Mouse (Mus musculus) kidney, embryonic 15.5 days (tissue): ENCODE results near the gene Cdr2. TPM values are rescaled to one million over a fixed set of nuclear protein-coding genes. Genes with fewer than 3 reads are reported as not detected.
"Not testable (repeated sequence)": the region's sequence is repeated elsewhere in the genome, so short reads cannot be mapped to it uniquely, and the experiment has no call there.

Source experiments
- ATAC-seq: fragments of 200-750 bp; cut with Nextera tagmentation; replicated peaks from 2 replicates; pipeline ENCODE4 v1.8.0; 2017; ENCODE audit warnings: moderate TSS enrichment; ENCODE audit not compliant: low FRiP score
- H3K27ac ChIP-seq: fragments of 300-500 bp; sonication (generic); 2 replicates; pipeline ENCODE4 v1.5.1; 2015; ENCODE audit warnings: mild to moderate bottlenecking, inconsistent platforms
- H3K27me3 ChIP-seq: fragments of 300-500 bp; sonication (generic); 2 replicates; pipeline ENCODE4 v1.6.1; 2015; ENCODE audit warnings: inconsistent platforms
- H3K36me3 ChIP-seq: fragments of 300-500 bp; sonication (generic); 2 replicates; pipeline ENCODE4 v1.6.1; 2015; ENCODE audit warnings: inconsistent platforms
- H3K4me1 ChIP-seq: fragments of 300-500 bp; sonication (generic); 2 replicates; pipeline ENCODE4 v1.6.1; 2015; ENCODE audit warnings: inconsistent platforms
- H3K4me2 ChIP-seq: fragments of 300-500 bp; sonication (generic); 2 replicates; pipeline ENCODE4 v1.6.1; 2015; ENCODE audit warnings: moderate library complexity, mild to moderate bottlenecking, inconsistent platforms
- H3K4me3 ChIP-seq: fragments of 300-500 bp; sonication (generic); replicated peaks from 2 replicates; pipeline ENCODE4 v1.5.1; 2015; ENCODE audit warnings: mild to moderate bottlenecking, inconsistent platforms
- H3K9ac ChIP-seq: fragments of 300-500 bp; sonication (generic); 2 replicates; pipeline ENCODE4 v1.6.1; 2015; ENCODE audit warnings: mild to moderate bottlenecking, inconsistent platforms
- H3K9me3 ChIP-seq: fragments of 300-500 bp; sonication (generic); replicated peaks from 2 replicates; pipeline ENCODE4 v1.6.1; 2016; ENCODE audit warnings: inconsistent platforms
- WGBS: fragments of 180-500 bp; shearing (Covaris S2); methylation state at CpG from one replicate; pipeline ENCODE4 v1.1.7; 2015; ENCODE audit warnings: mixed read lengths; 5-methylcytosine and 5-hydroxymethylcytosine counted together
- polyA plus RNA-seq: library from polyadenylated mRNA; unstranded; fragments of >200 nt; fragmentation: Nextera tagmentation; extraction: Ambion mirVana; gene quantifications from 2 replicates; pipeline ENCODE4 v1.2.1, GENCODE M21; 2015

The Cdr2 gene
- 11.3 and 11.6 TPM in 2 replicates for polyA plus RNA-seq

DNA sequence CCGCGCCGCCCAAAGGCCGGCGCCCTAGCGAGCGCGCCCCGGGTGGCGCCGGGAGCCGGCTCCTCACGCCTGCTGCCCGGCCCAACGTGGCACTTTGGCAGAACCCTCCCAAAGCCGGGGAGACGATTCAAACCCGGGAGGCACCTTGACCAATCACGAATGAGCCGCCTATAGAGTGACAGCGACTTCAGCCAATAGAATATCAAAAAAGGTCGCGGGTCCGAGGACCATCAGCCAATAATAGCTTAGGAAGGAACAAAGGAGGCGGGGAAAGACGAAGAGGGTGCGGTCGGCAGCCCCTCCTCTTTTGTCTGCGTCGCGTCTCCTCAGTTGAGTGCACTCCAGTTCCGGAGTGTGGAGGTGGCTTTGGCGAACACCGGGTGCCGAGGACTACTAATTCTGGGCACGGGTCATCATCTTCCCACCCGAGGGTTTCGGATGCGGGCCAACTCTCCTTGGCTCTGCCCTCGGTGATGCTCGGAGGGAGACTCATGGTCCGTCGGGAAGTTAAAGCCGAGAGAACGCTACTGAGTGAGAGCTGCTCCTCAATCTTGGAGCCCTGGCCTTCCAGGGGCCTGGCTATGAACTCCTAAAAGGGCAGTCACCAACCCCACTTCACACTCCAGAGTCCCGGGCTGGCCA, at the start of gene Cdr2, which contains the start of gene Mfsd13b:
Cdr2 (minus strand) TSS at position 113 of the 642 bp plus-strand sequence.
Mfsd13b (plus strand) TSS at position 310 of the 642 bp plus-strand sequence.
- Histone ChIP-seq H3K27me3 (0 out of 2 replicates have a peak, but pooled peaks cover 6% of the 10 kb centered on the region), H3K27ac (peak within 1 kb of the TSS; percentile 85), H3K9ac (peak within 1 kb of the TSS; percentile 76), H3K4me1 (peaks cover 29% of the 10 kb centered on the region), H3K9me3 (no peaks in the 10 kb centered on the region), H3K4me2 (peak within 1 kb of the TSS; percentile 83), H3K4me3 (peak within 1 kb of the TSS; percentile 95), H3K36me3 (no peaks in the 10 kb centered on the region)
- peak; percentile 97 for ATAC-seq
- WGBS, result 0% methylated on average over 45 of the region's 46 CpGs

DNA sequence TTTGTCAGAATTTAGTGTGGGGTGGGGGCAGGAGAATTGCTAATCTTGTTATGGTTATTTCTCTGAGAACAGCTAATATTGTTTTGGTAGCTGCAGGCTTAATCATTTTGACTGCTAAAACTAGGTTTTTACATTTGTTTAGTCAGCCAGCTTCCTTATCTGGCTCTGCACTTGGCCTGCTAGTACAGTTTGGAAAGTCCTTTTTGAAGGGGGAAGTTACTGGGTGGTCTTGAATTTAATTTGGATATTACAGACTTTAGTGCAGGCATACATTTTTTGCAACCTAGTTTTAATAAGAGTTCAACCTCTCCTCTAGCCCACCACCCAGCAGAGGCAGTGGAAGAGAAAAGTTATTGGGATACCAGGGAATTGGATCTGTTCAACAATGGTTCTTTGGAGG, 47.8 kb upstream of the Cdr2 start:
- ATAC-seq, H3K4me2 ChIP-seq, H3K27ac ChIP-seq, H3K4me3 ChIP-seq, H3K9ac ChIP-seq, H3K4me1 ChIP-seq, H3K9me3 ChIP-seq, H3K36me3 ChIP-seq: not testable (repeated sequence)
- H3K27me3 ChIP-seq, result peaks cover 16% of the 10 kb centered on the region; the same call in 1 of the 2 replicates

DNA sequence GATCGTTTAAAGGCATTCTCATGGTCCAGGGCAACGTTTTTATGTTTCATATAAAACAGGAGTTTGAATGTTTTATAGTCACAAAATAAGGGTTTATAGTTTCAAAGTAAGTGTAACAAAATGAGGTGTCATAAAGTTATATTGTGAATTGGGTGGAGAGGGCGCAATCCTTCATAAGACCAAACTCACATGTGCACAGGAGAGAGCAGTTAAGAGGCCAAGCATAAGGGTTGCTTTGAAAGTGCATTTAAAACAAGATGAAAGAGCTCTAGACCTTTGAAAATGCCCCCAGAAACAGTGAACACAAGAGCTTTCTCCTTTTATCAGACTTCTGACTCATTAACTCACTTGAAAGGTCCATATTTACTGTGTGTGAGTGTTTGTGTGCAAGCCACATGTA, 44.2 kb upstream of the Cdr2 start:
- no peaks in the 10 kb centered on the region for H3K9me3 ChIP-seq
- no peak for ATAC-seq
- no peak overlapping the region for H3K4me2 ChIP-seq
- H3K9ac ChIP-seq, result no peak overlapping the region
- 52% methylated on average over 3 of the region's 3 CpGs for WGBS
- no peak overlapping the region for H3K4me3 ChIP-seq
- no peak overlapping the region for H3K27ac ChIP-seq
- no peaks in the 10 kb centered on the region for H3K36me3 ChIP-seq
- no peaks in the 10 kb centered on the region for H3K4me1 ChIP-seq
- H3K27me3 ChIP-seq, result peaks cover 8% of the 10 kb centered on the region; the same call in 1 of the 2 replicates

GRCm38 (mm10) chr7:121025221-121026008, 43.3 kb upstream of the Cdr2 start:
- H3K27ac ChIP-seq, result no peak overlapping the region
- 70% methylated on average over 6 of the region's 6 CpGs for WGBS
- no peak overlapping the region for H3K4me3 ChIP-seq
- H3K4me2 ChIP-seq, result no peak overlapping the region
- H3K9ac ChIP-seq, result no peak overlapping the region
- no peak for ATAC-seq
- H3K9me3 ChIP-seq, result no peaks in the 10 kb centered on the region
- no peaks in the 10 kb centered on the region for H3K4me1 ChIP-seq
- H3K27me3 ChIP-seq, result peaks cover 2% of the 10 kb centered on the region; the same call in 1 of the 2 replicates
- no peaks in the 10 kb centered on the region for H3K36me3 ChIP-seq

- H3K27me3 ChIP-seq, result no peaks in the 10 kb centered on the region
- H3K4me2 ChIP-seq, result no peak overlapping the region
- no peak for ATAC-seq
- no peaks in the 10 kb centered on the region for H3K9me3 ChIP-seq
- no peak overlapping the region for H3K27ac ChIP-seq
- WGBS, result 34% methylated on average over 8 of the region's 8 CpGs
- no peaks in the 10 kb centered on the region for H3K4me1 ChIP-seq
- no peaks in the 10 kb centered on the region for H3K36me3 ChIP-seq
- no peak overlapping the region for H3K9ac ChIP-seq
- H3K4me3 ChIP-seq, result no peak overlapping the region
Observed at GRCm38 (mm10) chr7:121020277-121020676, 38.2 kb upstream of the Cdr2 start.

DNA sequence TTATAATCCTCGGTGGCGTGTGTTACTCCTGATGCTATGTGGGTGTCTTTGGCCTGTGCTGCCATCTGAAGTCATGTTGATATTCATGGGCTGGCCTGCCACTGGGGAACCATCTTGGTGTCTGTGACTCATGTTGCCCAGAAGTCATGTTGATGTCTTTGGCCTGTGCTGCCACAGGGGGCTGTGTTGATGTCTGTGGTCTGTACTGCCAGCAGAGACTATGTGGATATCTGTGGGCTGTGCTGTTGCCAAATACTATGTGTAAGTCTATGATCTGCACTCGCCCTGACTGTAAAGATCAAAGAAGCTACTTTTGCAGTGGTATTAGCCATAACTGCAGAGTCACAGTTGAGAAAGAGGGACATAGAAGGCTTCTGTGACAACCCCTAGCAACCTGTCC, 36.7 kb upstream of the Cdr2 start:
- WGBS, result 87% methylated on average over 3 of the region's 3 CpGs

GRCm38 (mm10) chr7:121014486-121014885, 32.4 kb upstream of the Cdr2 start:
- WGBS, result 89% methylated on average over 10 of the region's 10 CpGs
- Histone ChIP-seq H3K36me3 (no peaks in the 10 kb centered on the region), H3K27ac (no peak overlapping the region), H3K9ac (no peak overlapping the region), H3K4me2 (no peak overlapping the region), H3K27me3 (no peaks in the 10 kb centered on the region), H3K4me1 (no peaks in the 10 kb centered on the region), H3K9me3 (no peaks in the 10 kb centered on the region), H3K4me3 (no peak overlapping the region)
- no peak for ATAC-seq

More for the DNA sequence above, 36.7 kb upstream of the Cdr2 start:
- Histone ChIP-seq H3K27ac (no peak overlapping the region), H3K4me3 (no peak overlapping the region), H3K36me3 (no peaks in the 10 kb centered on the region), H3K4me1 (no peaks in the 10 kb centered on the region), H3K27me3 (no peaks in the 10 kb centered on the region), H3K4me2 (no peak overlapping the region), H3K9ac (no peak overlapping the region), H3K9me3 (no peaks in the 10 kb centered on the region)
- no peak for ATAC-seq

DNA sequence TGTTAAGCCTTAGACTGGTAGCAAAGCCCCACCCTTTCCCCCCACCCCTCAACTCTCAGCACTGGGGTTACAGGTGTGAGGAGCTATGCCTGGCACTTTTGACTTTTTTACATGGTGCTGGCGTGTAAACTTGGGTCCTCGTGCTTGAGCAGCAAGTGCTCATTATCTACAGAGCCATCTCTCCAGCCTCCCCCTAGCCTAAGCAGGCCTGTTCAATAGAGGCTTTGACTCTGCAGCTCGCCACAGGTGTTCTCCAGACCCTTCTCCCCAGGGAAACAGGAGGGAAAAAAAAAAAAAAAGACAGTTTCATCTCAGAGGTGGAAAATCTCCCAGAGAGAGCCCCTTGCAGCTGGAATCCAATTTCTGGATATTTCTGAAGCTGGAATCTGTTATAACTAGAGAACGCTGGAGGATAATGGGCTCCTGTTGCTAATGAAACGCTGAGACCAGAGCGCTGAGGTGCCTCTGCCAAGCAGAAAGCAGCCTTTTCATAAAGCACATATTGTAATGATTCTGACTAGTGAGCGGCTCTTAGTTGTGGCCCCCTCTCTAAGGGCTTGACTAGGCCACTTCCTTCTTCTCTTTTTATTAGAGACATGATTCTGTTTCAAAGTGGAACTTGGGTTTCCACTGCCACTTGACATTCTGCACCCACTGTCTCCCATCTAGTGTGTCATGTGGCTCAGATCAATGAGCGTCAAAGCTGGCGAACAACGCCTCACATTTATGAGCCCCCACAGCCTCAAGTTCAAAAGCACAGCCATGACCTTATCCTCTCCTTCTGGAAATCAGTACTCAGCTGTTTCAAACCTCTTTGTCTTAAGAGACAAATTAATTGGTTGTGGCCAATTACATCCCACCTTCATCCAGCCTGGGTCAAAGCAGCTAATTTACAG, 29.9 kb upstream of the Cdr2 start:
- Histone ChIP-seq H3K4me3 (no peak overlapping the region), H3K9ac (no peak overlapping the region), H3K27ac (no peak overlapping the region), H3K4me1 (no peaks in the 10 kb centered on the region), H3K27me3 (no peaks in the 10 kb centered on the region), H3K4me2 (no peak overlapping the region), H3K9me3 (no peaks in the 10 kb centered on the region), H3K36me3 (no peaks in the 10 kb centered on the region)
- no peak for ATAC-seq
- WGBS, result 57% methylated on average over 10 of the region's 10 CpGs

GRCm38 (mm10) chr7:121003793-121004418, 21.8 kb upstream of the Cdr2 start:
- no peak overlapping the region for H3K4me2 ChIP-seq
- WGBS, result 73% methylated on average over 4 of the region's 4 CpGs
- peak; percentile 40; the same call in 1 of the 2 replicates for ATAC-seq
- H3K27me3 ChIP-seq, result no peaks in the 10 kb centered on the region
- H3K36me3 ChIP-seq, result no peaks in the 10 kb centered on the region
- no peak overlapping the region for H3K27ac ChIP-seq
- no peaks in the 10 kb centered on the region for H3K9me3 ChIP-seq
- H3K4me1 ChIP-seq, result 0 out of 2 replicates have a peak, but pooled peaks cover 2% of the 10 kb centered on the region
- H3K9ac ChIP-seq, result no peak overlapping the region
- H3K4me3 ChIP-seq, result no peak overlapping the region

DNA sequence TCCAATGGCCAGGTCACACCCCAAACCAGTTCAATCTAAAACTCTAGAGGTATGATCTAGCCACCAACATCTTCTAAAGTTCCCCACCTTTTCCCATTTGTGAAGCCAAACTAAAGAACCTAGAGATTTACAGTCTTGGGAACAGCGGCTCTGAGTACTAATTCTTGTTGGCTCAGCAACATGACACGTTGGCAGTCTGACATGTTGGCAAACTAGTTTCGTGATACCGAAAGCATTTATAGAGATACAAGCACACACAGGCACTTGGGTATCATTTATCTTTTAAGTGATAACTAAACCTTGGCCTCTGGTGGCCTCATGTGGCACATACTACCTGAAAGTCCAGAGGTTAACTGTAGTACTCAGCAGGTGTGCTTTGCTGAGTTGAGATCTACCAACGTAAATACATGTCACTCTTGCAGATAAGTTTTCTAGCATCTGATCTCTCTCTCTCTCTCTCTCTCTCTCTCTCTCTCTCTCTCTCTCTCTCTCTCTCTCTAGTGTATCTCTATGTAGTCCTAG, 20.4 kb upstream of the Cdr2 start:
- Histone ChIP-seq H3K9ac (no peak overlapping the region), H3K4me1 (0 out of 2 replicates have a peak, but pooled peaks cover 2% of the 10 kb centered on the region), H3K4me3 (no peak overlapping the region), H3K36me3 (no peaks in the 10 kb centered on the region), H3K27ac (no peak overlapping the region), H3K27me3 (no peaks in the 10 kb centered on the region), H3K4me2 (no peak overlapping the region), H3K9me3 (no peaks in the 10 kb centered on the region)
- no peak for ATAC-seq
- WGBS, result 82% methylated on average over 5 of the region's 5 CpGs

GRCm38 (mm10) chr7:121001879-121002278, 19.8 kb upstream of the Cdr2 start:
- H3K27ac ChIP-seq, result no peak overlapping the region
- no peak overlapping the region for H3K9ac ChIP-seq
- no peaks in the 10 kb centered on the region for H3K9me3 ChIP-seq
- ATAC-seq, result no peak
- no peak overlapping the region for H3K4me2 ChIP-seq
- H3K4me1 ChIP-seq, result 0 out of 2 replicates have a peak, but pooled peaks cover 2% of the 10 kb centered on the region
- H3K4me3 ChIP-seq, result no peak overlapping the region
- WGBS, result 85% methylated on average over 3 of the region's 3 CpGs
- H3K27me3 ChIP-seq, result no peaks in the 10 kb centered on the region
- no peaks in the 10 kb centered on the region for H3K36me3 ChIP-seq
